Mouse (Mus musculus): ENCODE data around the gene Fstl1.

Fstl1 gene

DNA sequence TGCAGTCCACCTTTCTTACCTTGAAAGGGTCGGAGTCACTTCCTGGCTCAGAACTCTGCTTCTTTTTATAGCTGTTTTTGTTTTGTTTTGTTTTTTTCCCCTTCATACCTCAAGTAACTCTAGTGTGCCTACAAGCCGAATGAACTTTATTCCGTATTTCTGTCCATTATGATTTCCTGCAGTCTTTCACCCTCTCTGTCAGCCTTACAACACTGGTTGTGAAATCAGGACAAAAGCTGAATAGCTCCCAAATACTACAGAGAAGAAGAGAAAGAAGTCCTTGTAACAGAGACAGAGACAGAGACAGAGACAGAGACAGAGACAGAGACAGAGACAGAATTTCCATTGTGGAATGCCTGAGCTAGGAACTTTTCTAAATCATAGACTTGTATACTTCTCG, 41.3 kb downstream of the Fstl1 start:
- DNase-seq (ENCODE audit: low spot score in 2 of 2), result no peak

DNA sequence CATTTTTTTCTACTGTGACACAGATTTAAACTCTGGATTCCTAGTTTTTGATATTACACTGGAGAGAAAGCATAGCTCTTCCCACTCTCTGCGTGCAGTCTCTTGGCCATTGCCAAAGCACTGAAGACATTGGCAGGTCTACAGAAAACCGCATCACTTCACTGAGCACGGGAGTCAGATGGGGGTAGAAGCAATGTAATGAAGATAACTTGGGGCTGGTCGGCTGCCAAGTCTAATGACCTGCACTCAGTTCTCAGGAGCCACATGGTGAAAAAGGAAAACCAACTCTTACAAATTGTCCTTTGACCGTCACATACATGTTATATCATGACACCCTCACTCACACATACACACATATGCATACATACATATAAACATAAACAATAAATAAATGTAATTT, 47.3 kb downstream of the Fstl1 start:
- no peak for DNase-seq (ENCODE audit: low spot score in 2 of 2)

DNA sequence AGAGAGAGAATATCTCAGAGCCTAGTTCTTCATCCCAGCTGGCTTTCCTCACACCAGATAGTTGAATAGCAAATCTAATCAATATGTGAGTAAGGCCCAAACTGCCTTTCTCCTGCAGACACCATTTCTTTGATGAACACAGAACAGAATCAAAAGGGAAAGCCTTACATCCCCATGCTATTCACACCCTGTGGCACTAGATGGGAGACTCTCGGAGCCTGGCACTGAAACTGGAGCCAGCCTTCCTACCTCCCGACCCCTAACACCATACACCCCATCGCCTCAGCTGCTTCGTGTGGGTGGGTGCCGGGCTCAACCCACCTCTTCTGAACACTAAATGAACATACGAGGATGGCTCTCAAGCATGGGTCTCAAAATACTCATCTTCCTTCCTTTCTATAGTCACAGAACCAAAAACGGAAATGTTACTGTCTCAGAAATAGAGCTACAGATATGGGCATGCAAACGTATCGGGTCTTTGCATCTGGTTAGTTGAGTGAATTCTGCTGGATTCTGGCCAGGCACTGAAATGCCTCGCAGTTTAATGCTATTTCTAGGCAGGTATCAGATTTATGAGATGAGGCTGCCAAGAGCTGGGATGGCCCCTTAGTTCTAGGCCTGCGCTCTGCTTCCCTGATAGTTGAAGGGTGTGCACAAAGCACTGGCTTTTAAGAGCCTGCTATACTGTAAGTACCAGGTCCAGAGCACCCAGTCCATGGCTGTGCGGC, 48.3 kb downstream of the Fstl1 start:
- no peak for DNase-seq (ENCODE audit: low spot score in 2 of 2)

DNA sequence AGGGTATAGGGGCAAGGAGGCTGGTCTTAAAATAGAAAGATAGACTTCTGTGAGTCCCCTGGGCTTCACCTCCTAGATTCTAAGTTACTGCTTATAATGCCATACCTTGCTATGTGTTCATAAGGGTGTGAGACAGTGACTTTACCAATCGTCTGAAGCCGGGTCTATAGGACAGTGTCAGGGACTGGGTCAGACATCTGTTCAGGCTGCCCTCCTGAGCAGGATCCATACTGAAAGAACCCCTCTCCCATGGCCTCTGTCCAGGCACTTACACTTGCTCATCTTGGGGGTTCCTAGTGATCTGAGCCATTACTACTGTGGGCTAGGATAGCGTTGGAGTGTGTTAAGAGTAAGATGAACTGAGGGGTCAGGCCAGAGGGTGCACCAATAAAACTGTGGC, 49.6 kb downstream of the Fstl1 start:
- DNase-seq (ENCODE audit: low spot score in 2 of 2), result no peak

DNA sequence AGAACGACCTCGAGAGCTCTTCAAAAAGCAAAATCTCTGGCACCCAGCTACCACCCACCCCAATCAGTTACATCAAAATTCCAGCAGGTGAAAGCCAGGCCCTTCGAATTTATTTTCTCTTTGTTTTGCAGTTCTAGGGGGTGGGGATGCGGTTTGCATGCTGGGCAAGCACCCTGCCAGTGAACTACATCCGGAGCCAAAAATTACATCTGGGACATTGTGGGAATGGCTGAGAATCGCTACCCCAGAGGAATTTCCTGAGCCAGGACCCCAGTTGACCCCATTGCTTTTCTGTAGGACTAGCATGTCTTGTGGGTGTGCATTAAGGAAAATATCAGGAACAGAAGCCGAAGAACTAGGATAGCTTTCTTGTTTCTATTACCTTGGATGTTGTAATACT, 54.4 kb downstream of the Fstl1 start:
- DNase-seq (ENCODE audit: low spot score in 2 of 2), result no peak

DNA sequence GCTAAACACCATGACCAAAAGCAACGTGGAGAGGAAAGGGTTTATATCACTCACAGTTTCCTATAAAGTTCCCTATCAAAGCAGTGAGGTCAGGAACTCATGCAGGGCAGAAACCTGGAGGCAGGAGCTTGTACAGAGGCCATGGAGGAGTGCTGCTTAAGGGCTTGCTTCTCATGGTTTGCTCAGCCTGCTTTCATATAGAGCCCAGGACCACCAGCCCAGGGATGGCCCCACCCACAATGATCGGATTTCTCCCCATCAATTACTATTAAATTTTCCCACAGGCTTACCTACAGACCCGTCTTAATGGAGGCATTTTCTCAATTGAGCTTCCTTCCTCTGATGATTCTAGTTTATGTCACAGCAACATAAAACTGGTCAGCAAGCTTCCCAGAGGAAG, 60.9 kb downstream of the Fstl1 start:
- no peak for DNase-seq (ENCODE audit: low spot score in 2 of 2)

DNA sequence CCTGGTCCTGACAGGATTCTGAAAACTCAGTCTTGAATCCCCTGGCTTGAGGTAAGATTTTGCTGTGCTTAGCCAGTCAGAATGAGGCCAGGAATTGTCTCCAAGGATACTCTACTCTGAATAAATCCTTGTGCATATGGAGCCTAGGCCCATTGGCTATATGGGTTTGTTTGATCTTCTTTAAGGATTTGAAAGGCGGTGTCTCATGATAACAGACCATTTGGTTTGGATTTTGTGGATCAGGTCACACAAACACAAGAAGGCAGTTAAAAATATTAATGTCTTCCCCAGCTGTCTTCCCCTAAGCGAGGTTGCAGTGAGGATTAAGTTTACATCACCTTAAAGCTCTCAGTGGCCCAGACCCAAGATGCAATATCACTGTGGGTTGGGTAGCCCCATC, 65.8 kb downstream of the Fstl1 start:
- DNase-seq (ENCODE audit: low spot score in 2 of 2), result no peak

DNA sequence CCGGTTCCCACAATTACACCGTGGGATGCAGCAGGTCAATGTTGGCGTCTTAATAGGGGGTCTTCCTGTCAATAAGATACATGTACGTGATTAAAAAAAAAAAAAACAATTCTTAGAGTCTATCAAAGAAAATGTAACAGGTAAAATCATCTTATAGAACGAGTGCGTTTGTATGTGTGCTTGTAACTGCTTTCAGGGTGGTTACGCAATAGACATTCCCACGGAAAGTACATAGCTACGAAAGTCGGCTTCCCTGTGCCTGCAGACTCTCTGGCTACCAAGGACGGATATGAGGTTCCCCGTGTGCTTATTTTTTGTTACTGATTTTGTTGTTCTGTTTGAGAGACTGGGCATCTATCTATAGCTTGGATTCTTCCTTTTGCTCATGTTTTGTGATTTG, 67.1 kb downstream of the Fstl1 start:
- DNase-seq (ENCODE audit: low spot score in 2 of 2), result no peak

DNA sequence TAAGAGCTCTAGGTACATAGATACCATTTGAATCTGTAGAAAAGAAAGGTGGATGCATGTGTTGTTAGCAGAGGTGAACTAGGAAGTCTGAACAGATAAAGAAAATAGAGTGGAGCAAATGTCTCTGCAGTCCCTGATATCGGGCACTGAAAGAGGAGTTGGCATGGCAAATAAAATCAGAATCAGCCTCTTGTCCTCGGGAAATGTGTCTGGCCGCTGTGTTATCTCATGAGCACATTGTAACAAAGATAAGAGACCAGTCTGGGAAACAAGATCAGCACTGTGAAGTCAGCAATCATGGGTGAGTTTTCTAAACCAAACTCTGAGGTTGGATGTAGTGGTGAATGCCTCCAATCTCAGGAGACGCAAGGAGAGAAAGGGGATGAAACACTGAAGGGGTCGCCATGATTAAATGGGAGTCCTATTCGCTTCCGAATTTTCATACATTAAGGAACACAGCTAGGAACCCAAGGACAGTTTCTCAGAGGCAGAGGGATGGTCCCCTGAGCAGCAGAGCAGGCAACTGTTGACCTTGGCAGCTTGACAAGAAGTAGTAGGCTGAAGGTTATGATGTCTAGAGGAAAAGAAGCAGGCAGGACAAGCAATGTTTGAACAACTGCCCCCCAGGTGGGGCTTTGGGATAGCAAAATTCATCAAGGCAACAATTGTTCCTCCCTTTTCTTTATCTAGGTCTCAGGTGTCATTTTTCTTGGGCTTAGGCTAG, 68.7 kb downstream of the Fstl1 start:
- DNase-seq (ENCODE audit: low spot score in 2 of 2), result no peak

DNA sequence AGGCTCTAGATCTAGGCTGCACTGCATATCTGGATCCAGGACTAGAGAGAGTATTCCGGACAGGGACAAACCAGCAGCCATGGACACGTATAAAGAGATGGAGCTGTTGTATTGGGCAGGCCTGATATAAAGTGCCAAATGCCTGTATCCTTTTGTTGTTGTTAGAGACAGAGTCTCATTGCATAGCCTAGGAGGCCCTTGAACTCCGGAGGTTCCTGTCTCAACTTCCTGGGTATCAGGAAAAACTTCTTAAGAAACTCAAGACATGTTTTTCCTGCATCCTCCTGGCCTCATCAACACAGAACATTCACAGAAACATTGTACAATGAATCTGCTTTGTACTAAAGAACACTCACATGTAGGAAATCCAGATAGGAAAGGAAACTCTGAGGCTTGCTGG, 70.4 kb downstream of the Fstl1 start:
- no peak for DNase-seq (ENCODE audit: low spot score in 2 of 2)

DNA sequence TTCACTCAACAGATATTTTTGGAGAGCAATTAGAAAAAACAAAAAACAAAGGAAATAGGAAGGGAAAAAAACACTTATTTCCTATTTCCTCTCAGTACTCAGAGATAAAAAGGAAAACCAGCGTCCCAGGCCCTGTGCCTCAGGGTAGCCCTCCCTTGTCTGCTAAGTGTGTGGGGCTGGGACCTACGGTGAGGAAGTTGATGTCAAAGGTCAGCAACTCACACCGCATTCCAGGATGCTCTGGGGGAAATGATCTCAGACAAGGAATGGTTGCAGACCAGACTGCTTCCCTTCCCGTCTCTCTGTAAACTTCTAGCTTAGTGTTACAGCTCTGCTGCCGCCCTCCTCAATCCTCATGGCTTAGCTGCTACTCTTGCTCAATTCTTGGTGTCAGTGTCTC, 74.7 kb downstream of the Fstl1 start:
- no peak for DNase-seq (ENCODE audit: low spot score in 2 of 2)

DNA sequence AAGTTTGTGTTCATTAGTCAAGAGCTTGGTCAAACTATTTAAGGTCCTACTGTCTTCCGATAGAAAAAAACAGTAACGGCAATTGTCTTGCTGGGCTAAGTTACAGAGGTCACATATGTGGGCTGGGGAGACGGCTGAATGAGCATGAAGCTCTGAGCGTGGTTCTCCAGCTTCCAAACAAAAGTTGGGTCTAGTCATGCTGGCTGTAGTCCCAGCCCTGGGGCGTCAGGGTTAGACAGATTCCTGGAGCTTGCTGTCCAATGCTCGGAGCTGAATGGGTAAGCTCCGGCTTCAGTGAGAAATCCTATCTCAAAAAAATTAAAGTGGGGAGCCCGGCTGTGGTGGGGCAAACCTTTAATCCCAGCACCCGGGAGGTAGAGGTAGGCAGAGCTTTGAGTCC, 76.6 kb downstream of the Fstl1 start:
- no peak for DNase-seq (ENCODE audit: low spot score in 2 of 2)

DNA sequence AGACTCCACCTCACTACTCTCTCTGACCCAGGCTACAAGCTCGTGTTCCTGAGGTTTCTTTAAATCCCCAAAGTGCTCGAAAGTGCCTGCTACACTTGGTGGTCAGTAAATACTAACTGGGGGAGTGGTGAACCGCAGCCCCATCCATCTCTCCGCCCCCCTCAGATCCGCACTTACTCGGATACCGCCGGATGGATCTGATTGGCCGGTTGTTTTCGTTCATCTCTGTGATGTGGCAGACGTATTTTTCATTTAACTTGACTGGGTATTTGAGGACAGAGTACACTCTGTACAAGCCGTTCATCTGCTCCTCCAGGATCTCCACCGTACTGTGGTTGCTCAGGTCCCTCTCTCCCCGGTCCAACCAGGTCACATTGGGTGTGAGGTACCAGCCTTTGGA, 77.4 kb downstream of the Fstl1 start:
- DNase-seq (ENCODE audit: low spot score in 2 of 2), result no peak

DNA sequence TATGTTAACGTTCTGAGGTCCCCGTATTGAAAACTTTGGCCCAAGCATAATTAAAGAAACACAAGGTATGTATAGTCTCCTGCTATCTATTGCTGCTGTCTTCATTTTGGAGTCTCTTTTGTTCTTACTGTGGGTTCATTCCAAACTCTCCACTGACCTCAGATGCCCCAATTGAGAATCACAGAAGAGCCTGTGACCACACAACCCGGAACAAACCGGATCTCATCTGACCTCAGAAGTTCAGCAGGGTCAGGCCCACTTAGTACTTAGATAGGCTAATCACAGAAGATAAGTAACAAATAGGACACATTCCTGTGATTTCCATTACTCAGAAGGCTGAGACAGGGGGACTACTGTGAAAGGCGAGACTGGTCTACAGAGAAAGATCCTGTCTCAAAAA, 77.9 kb downstream of the Fstl1 start:
- no peak for DNase-seq (ENCODE audit: low spot score in 2 of 2)

DNA sequence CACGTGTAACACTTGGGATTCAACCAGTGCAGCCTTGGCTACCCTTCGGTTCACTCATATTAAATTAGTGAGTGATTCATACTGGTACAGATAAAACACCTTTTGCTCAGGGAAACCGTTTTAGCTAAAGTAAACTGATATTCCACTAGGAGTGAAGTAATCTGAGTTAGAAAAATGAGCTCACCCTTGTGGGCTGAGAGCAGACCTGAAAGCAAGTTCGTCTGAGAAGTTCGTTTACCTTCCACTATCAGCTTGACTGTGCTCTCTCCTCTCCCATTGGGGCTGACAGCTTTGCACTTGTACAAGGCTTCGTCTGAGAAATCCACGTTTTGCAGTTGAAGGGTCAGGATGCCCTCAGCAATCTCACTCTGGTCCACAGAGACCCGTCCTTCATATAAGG, 78.9 kb downstream of the Fstl1 start:
- DNase-seq (ENCODE audit: low spot score in 2 of 2), result no peak

DNA sequence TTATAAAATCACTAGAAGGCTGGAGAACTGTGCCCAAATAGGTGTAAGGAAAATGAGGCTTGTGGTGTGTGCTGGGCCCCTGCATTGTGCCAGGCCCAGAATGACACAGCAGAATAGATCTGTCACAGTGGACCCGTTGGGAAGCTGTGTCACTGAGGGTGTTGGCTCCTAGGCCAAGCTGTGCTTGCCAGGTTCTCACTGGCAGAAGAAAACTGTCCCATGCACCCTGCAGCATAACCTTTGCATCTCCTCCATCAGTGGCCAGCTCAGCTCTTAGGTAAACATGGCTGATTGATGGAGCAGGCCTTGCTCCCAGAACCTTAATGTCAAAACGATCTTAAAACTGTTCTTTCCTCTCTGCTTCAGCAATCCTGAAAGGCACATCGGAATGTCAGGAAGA, 79.7 kb downstream of the Fstl1 start:
- no peak for DNase-seq (ENCODE audit: low spot score in 2 of 2)

DNA sequence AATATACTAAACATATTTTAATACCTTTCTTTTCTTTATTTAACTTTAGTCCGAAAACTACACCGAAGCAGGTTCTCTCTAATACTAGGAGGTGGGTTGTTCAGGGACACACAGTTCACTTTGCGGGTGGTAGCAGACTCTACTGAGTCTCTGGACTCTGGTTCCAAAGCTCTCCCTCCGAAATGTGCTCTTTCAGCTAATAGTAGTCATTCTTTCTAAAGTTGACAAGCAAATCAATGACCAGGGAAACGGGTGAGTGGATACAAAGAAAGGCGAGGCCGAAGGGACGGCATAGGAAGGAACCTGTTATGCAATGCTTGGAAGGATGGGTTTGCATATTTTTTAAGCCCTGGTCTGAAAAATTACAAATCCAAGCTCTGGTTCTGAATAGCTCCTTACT, 80.8 kb downstream of the Fstl1 start:
- no peak for DNase-seq (ENCODE audit: low spot score in 2 of 2)

DNA sequence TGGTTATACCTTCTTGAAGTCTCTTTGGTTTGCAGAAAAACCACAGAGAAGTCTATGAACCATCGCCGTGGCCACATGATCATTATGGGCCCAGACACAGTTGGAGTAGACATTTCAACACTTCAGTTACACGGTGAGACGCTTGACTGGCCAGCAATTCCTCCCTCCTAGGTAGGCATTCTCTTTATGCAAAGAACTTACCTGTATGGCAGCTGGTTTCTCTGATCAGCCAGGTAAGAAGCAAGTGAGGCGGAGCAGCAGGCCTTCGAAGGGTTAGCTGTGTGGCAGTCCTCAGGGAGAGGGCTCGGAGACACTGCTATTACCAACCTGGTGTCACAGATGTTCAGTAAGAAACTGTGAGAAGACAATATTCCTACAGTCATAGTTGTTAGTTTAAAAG, 83.5 kb downstream of the Fstl1 start:
- no peak for DNase-seq (ENCODE audit: low spot score in 2 of 2)

DNA sequence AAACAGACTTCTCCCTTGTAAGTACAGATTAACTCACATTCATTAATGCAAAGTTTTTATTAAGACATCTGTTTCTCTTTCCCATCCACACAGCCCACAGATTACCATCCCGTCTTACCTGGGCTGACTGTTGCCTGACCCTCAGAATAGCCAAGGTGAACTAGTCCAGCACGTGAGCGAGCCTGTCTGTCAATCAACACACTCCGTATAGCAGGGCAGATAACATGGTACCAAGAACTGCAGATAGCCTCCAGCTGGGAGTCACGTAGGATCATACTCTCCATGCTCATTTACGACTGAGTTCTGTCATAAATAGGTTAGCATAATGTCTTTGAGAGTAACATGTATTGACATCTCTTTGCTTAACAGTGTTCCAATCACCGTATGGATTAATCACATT, 84.4 kb downstream of the Fstl1 start, which contains the start of gene Gm36028:
Gene Gm36028, minus strand, starts transcription at position 118 of the 400 bp plus-strand sequence.
- DNase-seq (ENCODE audit: low spot score in 2 of 2), result no peak

DNA sequence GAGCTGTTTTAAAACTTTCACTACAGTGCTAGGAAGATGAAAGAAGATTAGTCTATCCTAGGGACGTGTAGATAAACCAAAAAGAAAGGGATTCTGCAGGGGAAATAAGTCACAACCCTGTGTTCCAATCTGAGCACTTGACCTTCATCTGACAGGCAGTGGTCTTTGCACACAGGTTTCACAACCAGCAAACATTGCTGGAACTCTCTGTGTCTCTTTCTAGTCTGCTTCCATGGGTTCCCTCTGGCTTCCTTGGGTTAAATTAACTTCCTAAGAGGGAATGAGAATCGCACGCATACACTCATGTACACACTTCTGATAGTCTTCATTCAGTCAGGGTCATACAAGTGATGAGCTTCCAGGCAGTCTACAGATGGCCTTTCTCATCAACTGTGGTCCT, 87.2 kb downstream of the Fstl1 start:
- no peak for DNase-seq (ENCODE audit: low spot score in 2 of 2)

DNA sequence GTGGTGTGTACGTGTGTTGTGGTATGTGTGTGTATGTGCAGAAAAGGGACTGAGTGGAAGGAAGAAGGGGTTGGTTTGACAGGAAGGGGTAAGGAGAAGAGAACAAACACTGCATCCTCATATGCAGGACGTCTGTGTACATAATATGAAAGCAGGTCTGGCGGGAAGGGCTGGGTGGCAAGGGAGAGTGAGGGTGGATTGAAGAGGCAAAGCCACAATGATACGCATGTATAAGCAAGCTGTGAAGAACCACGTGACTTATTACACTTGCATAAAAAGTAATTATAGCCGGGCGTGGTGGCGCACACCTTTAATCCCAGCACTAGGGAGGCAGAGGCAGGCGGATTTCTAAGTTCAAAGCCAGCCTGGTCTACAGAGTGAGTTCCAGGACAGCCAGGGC, 89.2 kb downstream of the Fstl1 start:
- no peak for DNase-seq (ENCODE audit: low spot score in 2 of 2)

DNA sequence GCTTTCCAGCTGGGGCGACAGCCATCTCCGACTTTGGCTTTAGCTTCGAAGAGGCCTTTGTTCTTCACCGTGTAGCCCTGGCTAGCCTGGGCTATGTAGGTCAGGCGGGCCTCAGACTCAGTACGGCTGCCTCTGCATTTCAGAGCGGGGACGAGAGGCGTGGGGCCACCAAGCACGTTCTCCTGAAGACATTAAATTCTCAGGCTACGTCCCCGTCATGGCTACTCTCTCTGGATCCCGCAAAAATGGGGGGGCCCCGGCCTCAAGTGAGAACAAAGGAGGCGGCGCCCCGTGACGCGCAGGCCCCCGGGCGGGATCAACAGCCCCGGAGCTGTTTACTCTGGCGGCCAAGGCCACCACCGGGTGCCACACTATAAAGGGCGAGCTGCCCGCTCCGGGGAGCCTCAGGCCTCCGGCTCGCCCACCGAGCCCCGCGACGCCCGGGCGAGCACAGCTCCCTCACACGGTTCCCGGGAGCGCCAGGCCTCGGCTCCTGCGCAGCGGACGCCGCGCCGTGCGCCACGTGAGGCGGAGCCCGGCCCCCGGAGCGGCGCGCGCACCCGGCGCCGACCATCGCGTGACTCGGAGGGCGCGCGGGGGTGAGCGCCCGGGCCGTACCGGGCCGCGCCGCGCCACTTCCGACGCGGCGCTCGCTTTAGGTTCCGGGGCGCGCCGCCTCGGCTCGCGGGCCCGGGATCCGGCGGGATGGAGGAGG, 91.3 kb downstream of the Fstl1 start, which contains the start of gene Lrrc58:
Gene Lrrc58, plus strand, starts transcription at position 599 of the 715 bp plus-strand sequence.
- peak; percentile 82 to 86 for DNase-seq (ENCODE audit: low spot score in 2 of 2)
